In the genomic region with DNA sequence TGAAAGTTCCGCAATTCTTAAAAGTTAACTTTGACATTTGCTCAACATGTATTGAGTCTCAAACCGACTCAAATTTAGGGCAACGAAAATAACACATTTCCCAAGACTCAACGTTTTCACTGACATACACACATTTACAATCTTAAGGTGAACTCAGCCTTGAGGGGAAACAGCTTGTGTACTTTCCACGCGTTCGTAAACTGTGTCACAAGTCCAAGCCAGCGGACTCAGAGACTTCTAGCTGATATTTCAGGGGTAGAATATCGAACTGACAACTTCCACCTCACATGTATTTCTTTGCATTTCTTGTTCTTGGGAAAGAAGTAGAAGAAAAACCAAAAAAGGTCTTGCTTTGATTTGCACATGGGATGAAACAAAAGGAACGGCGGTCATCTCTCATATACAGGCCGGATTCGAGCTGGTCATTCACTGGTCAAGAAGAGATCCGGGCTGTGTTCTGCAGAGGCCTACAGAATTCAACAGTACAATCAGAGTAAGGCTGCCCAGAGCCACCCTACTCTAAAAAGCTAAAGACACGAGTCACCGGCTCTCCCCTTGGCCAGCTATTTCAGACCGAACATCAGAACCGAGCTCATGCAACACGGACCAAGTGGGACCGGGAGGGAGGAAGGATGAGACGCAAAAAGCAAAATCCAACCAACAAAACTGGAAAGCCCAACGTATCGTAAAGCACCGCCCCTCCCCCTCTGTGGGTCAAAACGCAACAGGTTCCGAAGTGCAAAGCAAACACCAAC, we compare ENCODE assay signal across 8 mouse cellular contexts. TPM values are rescaled to one million over a fixed set of nuclear protein-coding genes. Genes with fewer than 3 reads are reported as not detected.
DNase-seq lines count a peak whose midpoint lies in the region; ATAC-seq and TF ChIP-seq lines count a peak whose summit lies in the region.

No protein-coding gene starts in this region.

- no peak for TF ChIP-seq CTCF in lung, postnatal 0 days (IDR thresholded peaks at IDR 0.05)
- no peak for TF ChIP-seq CTCF in lung, adult 2 months (IDR thresholded peaks at IDR 0.05; ENCODE audit: insufficient read depth, low read length)

- TF ChIP-seq EP300 in lung, postnatal 0 days (IDR thresholded peaks at IDR 0.05) = no peak

- peaks cover 83% of the 10 kb centered on the region for H3K27me3 ChIP-seq in lung, postnatal 0 days (replicated peaks; ENCODE audit: insufficient read depth, low read length)
- peaks cover 25% of the 10 kb centered on the region for H3K27me3 ChIP-seq in forebrain, embryonic 13.5 days
- H3K27me3 ChIP-seq in limb, embryonic 10.5 days (ENCODE audit: low read depth, poor library complexity, severe bottlenecking) = peaks cover 98% of the 10 kb centered on the region
- peaks cover 66% of the 10 kb centered on the region for H3K27me3 ChIP-seq in stomach, embryonic 15.5 days (replicated peaks)

- WGBS in lung, postnatal 0 days = 6% methylated on average over 26 of the region's 26 CpGs
- WGBS in lung, adult 2 months = 11% methylated on average over 26 of the region's 26 CpGs
- WGBS in forebrain, embryonic 13.5 days = 2% methylated on average over 26 of the region's 26 CpGs
- 1% methylated on average over 26 of the region's 26 CpGs for WGBS in limb, embryonic 10.5 days
- 8% methylated on average over 26 of the region's 26 CpGs for WGBS in stomach, embryonic 15.5 days

- DNase-seq in lung, postnatal 0 days (ENCODE audit: low spot score) = no peak
- DNase-seq in lung, adult 2 months = no peak
- DNase-seq in limb, embryonic 10.5 days (ENCODE audit: low spot score) = no peak
- DNase-seq in layer of hippocampus, postnatal 36 days = no peak
- DNase-seq in layer of hippocampus, adult 18-20 months (ENCODE audit: low spot score in 2 of 2) = no peak
- DNase-seq in gastrocnemius, postnatal 4 days (ENCODE audit: low spot score in 2 of 2) = no peak

- H3K4me2 ChIP-seq in lung, postnatal 0 days (replicated peaks; ENCODE audit: low read depth, low read length) = no peak overlapping the region; the same call in 1 of the 2 replicates
- H3K4me2 ChIP-seq in forebrain, embryonic 13.5 days = peak overlapping the region; percentile 91
- peak overlapping the region; percentile 76 for H3K4me2 ChIP-seq in stomach, embryonic 15.5 days

- no peak overlapping the region for H3K9ac ChIP-seq in lung, postnatal 0 days (replicated peaks; ENCODE audit: low read depth)
- H3K9ac ChIP-seq in forebrain, embryonic 13.5 days = peak overlapping the region; percentile 95
- no peak overlapping the region; the same call in 1 of the 2 replicates for H3K9ac ChIP-seq in stomach, embryonic 15.5 days

- no peaks in the 10 kb centered on the region for H3K36me3 ChIP-seq in lung, postnatal 0 days (ENCODE audit: insufficient read depth, low read length)
- peaks cover 12% of the 10 kb centered on the region for H3K36me3 ChIP-seq in forebrain, embryonic 13.5 days (ENCODE audit: poor library complexity, severe bottlenecking)
- H3K36me3 ChIP-seq in limb, embryonic 10.5 days = no peaks in the 10 kb centered on the region
- H3K36me3 ChIP-seq in stomach, embryonic 15.5 days = no peaks in the 10 kb centered on the region

- TF ChIP-seq POLR2A in lung, adult 2 months (IDR thresholded peaks at IDR 0.05; ENCODE audit: borderline replicate concordance, extremely low read depth, low read depth, low read length) = no peak

- no peak overlapping the region for H3K27ac ChIP-seq in lung, postnatal 0 days (ENCODE audit: low read length)
- H3K27ac ChIP-seq in forebrain, embryonic 13.5 days = peak overlapping the region; percentile 90
- no peak overlapping the region for H3K27ac ChIP-seq in limb, embryonic 10.5 days
- no peak overlapping the region for H3K27ac ChIP-seq in stomach, embryonic 15.5 days

- peaks cover 10% of the 10 kb centered on the region; the same call in 1 of the 2 replicates for H3K4me1 ChIP-seq in lung, postnatal 0 days (ENCODE audit: insufficient read depth, low read depth, low read length)
- peaks cover 6% of the 10 kb centered on the region; the same call in 1 of the 2 replicates for H3K4me1 ChIP-seq in lung, adult 2 months (ENCODE audit: control insufficient read depth, insufficient read depth, low read length)
- H3K4me1 ChIP-seq in forebrain, embryonic 13.5 days = peaks cover 69% of the 10 kb centered on the region
- H3K4me1 ChIP-seq in limb, embryonic 10.5 days = peaks cover 40% of the 10 kb centered on the region
- H3K4me1 ChIP-seq in stomach, embryonic 15.5 days = peaks cover 25% of the 10 kb centered on the region

- peak overlapping the region; percentile 50; the same call in 1 of the 2 replicates for H3K4me3 ChIP-seq in lung, postnatal 0 days (ENCODE audit: low read depth, low read length)
- H3K4me3 ChIP-seq in lung, adult 2 months (replicated peaks; ENCODE audit: extremely low read depth, low read depth, low read length) = no peak overlapping the region
- peak overlapping the region; percentile 81 for H3K4me3 ChIP-seq in forebrain, embryonic 13.5 days
- H3K4me3 ChIP-seq in limb, embryonic 10.5 days = peak overlapping the region; percentile 56
- H3K4me3 ChIP-seq in stomach, embryonic 15.5 days (replicated peaks) = peak overlapping the region; percentile 52

- H3K9me3 ChIP-seq in lung, postnatal 0 days (ENCODE audit: low read length) = no peaks in the 10 kb centered on the region
- H3K9me3 ChIP-seq in forebrain, embryonic 13.5 days (replicated peaks) = no peaks in the 10 kb centered on the region
- no peaks in the 10 kb centered on the region for H3K9me3 ChIP-seq in limb, embryonic 10.5 days (replicated peaks)
- no peaks in the 10 kb centered on the region for H3K9me3 ChIP-seq in stomach, embryonic 15.5 days

- no peak for ATAC-seq in lung, postnatal 0 days
- no peak for ATAC-seq in forebrain, embryonic 13.5 days
- no peak for ATAC-seq in stomach, embryonic 15.5 days (ENCODE audit: insufficient read depth, low FRiP score, low read depth)

RNA-seq across cellular contexts. Expression of gene Sox21, which starts 2.9 kb away (rescaled TPM):
- polyA plus RNA-seq in lung, postnatal 0 days (2015; fragmentation: Nextera tagmentation; extraction: Ambion mirVana) = 0.11 and 0.14 TPM in 2 replicates
- 0.87 and 1.5 TPM in 2 replicates for polyA plus RNA-seq in lung, adult 2 months (2012; rRNA removed)
- polyA plus RNA-seq in forebrain, embryonic 13.5 days (2015; fragmentation: Nextera tagmentation; extraction: Ambion mirVana) = 8.9 and 11.5 TPM in 2 replicates
- polyA plus RNA-seq in limb, embryonic 10.5 days (2016; fragmentation: Nextera tagmentation; extraction: Ambion mirVana) = 0.08 and 0.13 TPM in 2 replicates
- polyA plus RNA-seq in stomach, embryonic 15.5 days (2015; fragmentation: Nextera tagmentation; extraction: Ambion mirVana) = 6.2 TPM in 2 replicates
- total RNA-seq in layer of hippocampus, postnatal 36 days (2021) = 10 to 100 TPM; 11.4 to 12.9 TPM
- 10 to 100 TPM; 10.7 to 12.5 TPM for total RNA-seq in layer of hippocampus, adult 18-20 months (2021)
- total RNA-seq in gastrocnemius, postnatal 4 days (2021) = under 1 TPM in 1 of 2 experiments, not detected in 1; 0.08 TPM

RNA-seq across cellular contexts. Expression of gene Gm9376, which starts 32.8 kb away (rescaled TPM):
- not detected in 2 replicates for polyA plus RNA-seq in lung, postnatal 0 days (2015; fragmentation: Nextera tagmentation; extraction: Ambion mirVana)
- polyA plus RNA-seq in lung, adult 2 months (2012; rRNA removed) = not detected in 2 replicates
- polyA plus RNA-seq in forebrain, embryonic 13.5 days (2015; fragmentation: Nextera tagmentation; extraction: Ambion mirVana) = not detected in 2 replicates
- not detected in 2 replicates for polyA plus RNA-seq in limb, embryonic 10.5 days (2016; fragmentation: Nextera tagmentation; extraction: Ambion mirVana)
- not detected in 2 replicates for polyA plus RNA-seq in stomach, embryonic 15.5 days (2015; fragmentation: Nextera tagmentation; extraction: Ambion mirVana)
- total RNA-seq in layer of hippocampus, postnatal 36 days (2021) = not detected
- not detected for total RNA-seq in layer of hippocampus, adult 18-20 months (2021)
- not detected for total RNA-seq in gastrocnemius, postnatal 4 days (2021)
